Mouse (Mus musculus) brain, adult 2 months (tissue): Measurements from ENCODE around the gene Gna13.

Experiments
- DNase-seq: peaks from one replicate; pipeline ENCODE4 v3.0.0; 2011; ENCODE audit warnings: low read depth, low spot score

The Gna13 gene

DNA sequence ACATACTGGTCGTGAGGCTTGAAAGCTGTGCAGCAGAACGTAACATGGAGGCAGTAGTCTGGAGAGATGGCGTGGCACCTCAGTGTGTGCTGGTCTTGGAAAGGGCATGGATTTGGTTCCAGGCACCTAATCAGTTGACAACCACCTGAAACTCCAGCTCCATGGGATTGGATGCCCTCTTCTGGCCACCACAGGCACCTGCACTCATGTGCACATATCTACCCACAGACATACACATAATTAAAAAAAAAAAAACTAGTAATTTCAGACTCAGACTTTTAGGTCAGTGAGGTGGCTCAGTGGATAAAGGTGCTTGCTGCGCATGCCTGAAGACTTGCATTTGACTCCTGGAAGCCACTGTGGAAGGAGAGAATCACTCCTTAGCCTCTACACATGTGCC, 59.6 kb downstream of the Gna13 start:
- no peak for DNase-seq

DNA sequence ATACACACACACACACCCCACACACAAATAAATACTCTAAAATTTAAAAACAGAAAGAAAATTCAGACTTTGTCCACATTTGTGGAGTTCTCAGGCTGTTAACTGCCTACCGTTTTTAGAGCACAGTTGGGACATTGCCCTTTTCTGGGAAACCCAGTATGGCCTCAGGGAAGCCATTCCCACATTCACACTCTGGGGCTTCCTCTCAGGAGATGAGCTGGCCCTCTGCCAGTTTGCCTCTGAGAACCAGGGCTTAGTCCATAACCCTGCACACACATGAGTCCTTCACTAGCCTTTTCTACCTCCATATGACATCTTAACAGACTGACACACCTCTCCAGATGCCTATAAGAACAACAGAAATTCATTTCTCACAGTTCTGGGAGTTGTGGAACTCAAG, 60.7 kb downstream of the Gna13 start:
- no peak for DNase-seq

DNA sequence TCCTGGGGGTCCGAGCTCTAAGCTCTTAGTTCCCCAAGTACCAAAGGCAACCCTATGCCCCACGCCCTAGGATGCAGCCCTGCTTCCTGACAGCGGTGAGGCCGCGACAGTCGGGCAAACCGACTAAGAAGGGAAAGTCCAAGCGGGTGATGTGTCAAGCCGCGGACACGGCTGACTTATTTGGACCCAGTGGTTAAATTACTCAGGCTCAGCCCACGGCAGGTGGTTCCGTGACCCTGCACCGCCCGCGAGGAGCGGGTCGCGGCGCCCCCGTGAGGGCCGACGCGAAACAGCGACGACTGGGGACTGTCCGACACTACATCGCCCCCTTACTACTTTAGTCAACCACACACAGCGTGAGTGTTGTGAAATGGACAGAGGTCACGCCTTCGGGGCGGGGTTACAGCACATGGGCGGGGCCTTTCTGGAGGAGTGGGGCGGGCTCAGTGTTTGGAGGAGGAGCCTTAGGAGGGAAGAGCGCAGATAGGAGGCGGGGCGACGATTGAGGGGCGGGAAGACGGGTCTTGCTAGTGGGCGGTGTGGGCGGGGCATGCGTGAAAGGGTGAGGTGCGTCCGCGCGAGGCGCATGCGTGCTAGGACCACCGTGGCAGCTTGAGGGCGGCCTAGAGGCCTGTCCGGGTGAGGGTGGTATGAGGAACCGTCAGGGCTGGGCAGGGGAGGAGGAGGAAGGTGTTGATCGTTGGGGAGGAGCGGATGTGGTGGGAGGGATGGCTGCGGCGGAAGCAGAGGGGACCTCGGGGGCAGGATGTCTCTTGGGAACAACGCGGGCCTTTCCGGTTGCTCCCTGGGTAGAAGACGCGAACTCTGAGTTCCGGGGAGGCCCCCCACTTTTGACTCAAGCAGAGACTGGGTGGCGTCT, 63.0 kb downstream of the Gna13 start, which contains the start of gene Amz2:
Amz2 (plus strand) TSS at position 555 of the 880 bp plus-strand sequence.
- peak; percentile 100 for DNase-seq

DNA sequence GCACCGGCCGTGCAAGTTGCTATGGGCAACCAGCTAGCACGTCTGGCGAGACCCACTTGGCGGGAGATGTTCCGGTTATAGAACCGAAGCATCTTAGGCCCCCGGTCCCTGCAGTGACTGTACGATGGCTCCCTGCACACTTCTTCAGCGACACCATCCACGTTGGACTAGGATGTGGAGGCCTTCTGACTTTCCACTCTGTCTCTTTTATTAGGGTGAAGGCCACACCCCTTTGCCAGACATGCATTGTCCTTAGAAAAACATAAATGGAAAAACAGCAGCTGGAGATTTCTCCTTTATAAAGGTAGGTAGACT, 63.6 kb downstream of the Gna13 start:
- no peak for DNase-seq

DNA sequence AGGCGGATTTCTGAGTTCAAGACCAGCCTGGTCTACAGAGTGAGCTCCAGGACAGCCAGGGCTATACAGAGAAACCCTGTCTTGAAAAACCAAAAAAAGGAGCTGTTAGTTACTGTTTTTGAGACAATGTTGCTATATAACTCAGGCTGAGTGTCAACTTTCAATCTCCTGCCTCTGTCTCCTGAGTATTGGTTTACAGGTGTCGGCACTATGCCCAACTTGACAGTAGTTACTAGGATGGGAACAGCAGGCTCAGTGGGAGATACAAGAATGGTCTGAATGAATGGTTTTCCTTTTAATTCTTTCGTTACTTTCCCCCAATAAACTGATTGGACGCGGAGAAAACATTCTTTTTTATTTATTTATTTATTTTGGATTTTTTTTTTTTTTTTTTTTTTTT, 64.7 kb downstream of the Gna13 start:
- DNase-seq = no peak

DNA sequence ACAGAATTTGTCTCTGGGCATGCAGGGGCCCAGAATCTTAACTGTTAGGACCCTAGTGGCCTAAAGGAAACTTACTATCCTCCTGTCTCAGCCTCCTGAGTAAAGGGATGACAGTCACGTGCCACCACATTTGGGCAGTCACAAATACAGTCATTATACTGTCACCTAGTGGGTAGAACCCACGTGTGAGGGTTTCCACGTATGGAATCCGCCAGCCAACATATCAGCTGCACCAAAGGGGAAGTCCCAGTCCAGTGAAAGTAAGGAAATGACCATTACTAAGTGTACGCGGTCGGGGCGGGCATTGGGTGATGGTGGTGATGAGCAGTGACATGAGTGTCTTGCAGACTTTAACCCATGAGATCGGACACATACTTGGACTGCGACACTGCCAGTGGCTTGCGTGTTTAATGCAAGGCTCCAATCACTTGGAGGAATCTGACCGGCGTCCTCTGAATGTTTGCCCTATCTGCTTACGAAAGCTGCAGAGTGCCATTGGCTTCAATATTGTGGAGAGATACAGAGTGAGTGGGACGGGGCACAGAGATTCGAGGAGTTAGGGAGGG, 71.7 kb downstream of the Gna13 start:
- no peak for DNase-seq

DNA sequence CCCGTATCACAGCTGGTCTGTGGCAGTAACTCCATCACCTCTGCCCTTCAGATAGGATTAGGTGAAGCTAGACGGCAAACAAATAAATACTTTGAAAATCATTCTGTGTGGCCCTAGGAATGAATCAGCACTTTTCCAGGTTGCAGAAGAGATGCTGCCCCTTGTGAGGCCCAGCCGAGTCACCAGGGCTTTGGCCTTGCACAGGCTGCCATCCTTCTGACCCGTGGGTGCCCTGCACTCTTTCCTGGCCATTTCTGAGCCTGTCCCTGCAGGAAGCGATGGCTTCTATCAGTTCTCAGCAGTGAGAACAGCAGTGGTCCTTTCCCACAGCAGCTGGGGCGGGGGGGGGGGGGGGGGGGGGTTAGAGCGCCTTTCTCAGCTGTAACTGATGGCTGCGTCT, 74.3 kb downstream of the Gna13 start:
- DNase-seq = no peak

DNA sequence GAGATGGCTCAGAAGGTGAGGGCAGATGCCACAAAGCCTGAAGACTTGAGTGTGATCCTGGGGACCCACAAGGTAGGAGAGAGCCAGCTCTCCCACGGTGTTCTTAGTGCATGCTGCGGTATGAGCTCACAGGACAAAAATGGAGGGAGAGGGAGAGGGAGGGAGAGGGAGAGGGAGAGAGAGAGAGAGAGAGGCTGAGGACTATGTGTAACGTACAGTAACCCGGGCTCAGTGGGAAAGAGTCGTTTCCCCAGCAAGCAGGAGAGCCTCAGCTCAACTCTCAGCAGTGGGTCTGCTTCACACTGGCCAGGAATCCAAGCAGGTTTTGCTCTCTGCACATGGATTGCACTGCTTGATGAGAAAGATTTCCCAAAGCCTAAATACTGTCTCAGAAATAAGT, 76.6 kb downstream of the Gna13 start:
- no peak for DNase-seq

DNA sequence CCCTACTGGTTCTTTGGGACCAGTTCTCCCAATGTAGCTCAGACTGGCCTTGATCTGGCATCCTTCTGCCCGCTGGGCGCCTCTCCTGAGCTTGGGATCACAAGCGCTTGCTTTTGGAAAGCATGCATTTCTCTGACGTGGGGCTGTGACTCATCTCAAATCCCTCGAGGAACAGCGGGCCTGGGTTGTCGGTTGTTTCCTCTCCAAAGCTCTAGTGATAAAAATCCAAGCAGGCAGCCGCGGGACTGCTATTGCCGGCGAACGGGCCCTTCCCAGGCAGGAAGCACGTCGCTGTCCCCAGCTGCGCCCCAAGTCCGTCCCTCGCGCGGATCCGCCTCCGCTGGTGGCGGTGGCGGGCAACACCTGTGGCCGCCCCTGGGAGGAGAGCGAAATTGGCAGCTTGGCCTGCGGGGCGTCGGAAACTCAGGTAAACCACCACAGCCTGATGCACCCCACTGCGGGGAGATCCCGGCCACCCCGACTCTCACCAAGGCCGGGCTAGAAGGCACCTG, 77.3 kb downstream of the Gna13 start:
- DNase-seq = peak; percentile 90

DNA sequence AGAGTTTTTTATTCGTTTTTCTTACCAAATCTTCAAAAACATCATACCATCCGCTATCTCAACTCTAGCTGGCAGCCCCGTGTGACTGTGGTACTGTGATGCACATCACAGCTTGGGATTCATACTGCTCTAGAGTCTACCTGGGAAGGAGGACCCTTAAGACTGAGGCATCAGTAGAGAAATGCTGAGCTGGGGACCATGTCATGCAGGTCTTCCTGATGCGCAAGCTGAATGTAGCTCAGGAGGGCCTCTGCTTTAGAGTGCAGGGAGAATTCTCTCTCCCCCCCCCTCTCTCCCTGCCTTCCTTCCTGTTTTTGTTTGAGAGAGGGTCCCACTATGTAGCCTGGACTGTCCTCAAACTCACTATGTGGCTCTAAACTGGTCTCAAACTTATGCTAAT, 78.0 kb downstream of the Gna13 start:
- no peak for DNase-seq

DNA sequence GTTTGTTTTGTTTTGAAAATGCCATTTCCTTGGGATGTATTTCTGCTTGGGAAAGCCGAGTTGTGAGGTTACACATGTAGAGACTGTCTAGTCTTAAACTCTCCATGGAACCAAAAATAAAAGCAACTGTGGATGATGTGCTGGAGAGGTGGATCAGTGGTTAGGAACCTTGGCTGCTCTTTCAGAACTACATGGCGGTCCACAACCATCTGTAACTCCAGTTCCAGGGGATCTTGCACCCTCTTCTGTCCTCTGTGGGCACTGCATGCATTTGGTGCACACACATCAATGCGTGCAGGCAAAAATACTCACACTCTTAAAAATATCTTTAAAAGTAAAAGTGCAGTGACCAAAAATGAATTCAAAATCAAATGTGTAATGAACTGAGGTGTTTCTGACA, 78.5 kb downstream of the Gna13 start:
- peak; percentile 54 for DNase-seq

DNA sequence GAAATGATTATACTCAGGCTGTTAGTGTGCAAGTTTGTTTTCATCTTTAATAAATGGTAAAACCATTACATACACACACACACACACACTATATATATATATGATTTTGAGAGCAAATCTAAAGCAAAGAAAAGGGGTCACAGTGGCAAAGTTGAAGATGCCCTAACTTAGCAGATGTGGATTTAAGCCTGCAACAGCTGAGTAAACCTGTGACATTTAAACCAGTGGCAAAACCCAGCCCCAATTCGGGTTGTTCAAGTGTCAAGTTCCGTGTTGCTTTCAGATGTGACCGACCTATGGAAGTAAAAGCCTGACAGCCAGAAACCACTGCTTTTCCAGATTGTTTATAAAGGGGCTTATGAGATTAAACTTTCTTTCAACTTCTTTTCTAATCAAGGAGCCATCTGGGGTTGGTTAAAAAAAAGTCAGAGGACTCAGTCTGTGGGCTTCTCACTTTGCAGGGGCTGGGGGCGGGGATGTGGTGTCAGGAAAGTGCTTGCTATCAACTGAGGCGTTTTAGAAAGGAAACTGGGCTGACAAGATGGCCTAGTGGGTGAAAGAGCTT, 79.6 kb downstream of the Gna13 start:
- no peak for DNase-seq

DNA sequence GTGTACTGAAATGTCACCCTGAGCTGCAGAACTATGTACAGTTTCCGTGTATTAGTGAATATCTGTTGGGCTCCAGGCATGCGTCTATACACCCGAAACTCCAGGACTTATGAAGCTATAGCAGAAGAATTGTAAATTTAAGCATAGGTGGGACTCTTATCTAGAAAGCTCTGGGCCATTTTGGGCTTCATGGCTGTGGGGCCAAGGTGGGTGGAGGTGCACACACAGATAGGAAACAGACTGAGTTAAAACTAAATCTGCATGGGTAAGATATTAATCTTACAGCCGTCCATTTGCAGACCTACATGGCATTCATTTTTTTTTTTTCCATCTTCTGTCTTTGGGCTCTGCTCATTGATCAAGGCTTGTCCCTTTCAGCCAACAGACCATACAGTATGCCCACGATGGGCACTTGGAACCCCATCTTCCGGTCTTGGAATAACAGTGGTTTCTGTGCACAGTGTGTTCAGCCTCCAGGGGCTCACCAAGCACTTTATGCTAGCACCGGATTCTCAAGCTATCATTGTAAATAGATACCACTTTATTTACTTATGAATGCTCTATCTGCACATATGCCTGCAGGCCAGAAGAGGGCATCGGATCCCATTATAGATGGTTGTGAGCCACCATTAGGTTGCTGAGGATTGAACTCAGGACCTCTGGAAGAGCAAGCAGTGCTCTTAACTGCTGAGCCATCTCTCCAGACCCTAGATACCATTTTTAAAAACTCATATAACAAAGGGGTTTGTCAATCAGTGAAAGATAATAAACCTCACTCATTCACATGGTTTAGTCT, 81.0 kb downstream of the Gna13 start:
- no peak for DNase-seq

DNA sequence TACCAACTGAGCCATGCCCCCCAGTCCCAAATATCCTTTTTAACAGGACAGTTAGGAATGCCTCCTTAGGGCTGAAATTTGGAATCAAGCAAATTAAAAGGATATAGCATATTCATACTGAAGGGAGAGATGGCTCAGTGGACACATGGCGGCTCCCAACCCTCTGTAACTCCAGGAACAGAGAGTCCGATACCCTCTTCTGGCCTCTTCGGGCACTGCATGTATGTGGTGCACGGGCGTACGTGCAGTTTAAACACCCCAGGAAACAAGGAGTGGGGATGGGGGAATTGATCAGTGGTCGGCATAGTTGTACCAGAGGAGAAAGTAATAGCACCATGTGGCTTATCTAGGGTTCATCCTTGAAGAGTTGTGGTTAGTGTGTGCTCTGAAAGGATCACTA, 82.0 kb downstream of the Gna13 start:
- DNase-seq = no peak

DNA sequence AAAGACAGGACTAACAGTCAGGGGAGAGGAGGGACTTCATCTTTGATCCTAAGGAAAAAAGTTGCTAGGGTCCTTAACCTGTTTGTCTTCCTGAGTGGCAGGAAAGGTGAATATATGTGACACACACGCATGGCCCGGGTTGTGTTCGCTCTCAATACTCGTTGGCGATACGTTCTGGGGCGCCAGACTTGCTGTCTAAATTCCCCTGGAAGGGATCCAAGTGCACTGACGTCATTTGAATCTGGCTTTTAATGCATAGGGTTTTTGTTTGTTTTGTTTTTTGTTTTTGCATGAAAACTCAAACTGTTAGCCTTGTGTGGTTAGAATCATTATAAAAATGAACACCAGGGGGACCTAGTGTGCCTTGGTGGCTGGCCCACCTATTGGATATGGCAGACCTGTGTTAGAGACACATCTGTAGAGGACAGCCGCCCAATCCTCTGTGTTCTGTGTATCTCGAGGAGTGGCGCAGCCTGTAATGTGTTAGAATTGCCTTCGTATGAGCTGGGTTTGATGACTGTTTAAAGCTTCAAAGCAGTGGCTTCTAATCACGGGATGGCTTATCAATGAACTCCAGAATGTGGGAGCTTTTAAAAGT, 82.9 kb downstream of the Gna13 start:
- DNase-seq = peak; percentile 69
